ENCODE assay signal across 9 mouse cellular contexts in genomic region chr8:112045896-112046295, GRCm38 (mm10). TPM values are rescaled to one million over a fixed set of nuclear protein-coding genes. Genes with fewer than 3 reads are reported as not detected.
A peak's percentile ranks its signal among the peaks of the same experiment; 100 is the strongest.
DNase-seq lines count a peak whose midpoint lies in the region; ATAC-seq and TF ChIP-seq lines count a peak whose summit lies in the region.
"Had no signal": no experiment of that assay in that cellular context is flagged by ENCODE, and none has a peak within 500 bp of the region (broad histone marks: within the 10 kb centered on the region; RNA-seq: fewer than 3 reads in every experiment).

No protein-coding gene starts in this region.

- TF ChIP-seq POLR2A in ES-Bruce4 (IDR thresholded peaks at IDR 0.05; ENCODE audit: insufficient read depth, low read length) = no peak

- peak; percentile 81 for DNase-seq in brain, embryonic 18.5 days (ENCODE audit: low read depth, low spot score)
- DNase-seq in heart, postnatal 10 days = peak; percentile 79 to 89
- DNase-seq in kidney, postnatal 25 days = peak; percentile 74 to 85
- peak; percentile 43 to 54 (median 50) for DNase-seq in liver, embryonic 14.5 days (ENCODE audit: low read depth in 3 of 3, low spot score in 3 of 3)
- DNase-seq in testis, postnatal 10 days (ENCODE audit: low spot score) = peak; percentile 87

- peak; percentile 67; the same call in 1 of the 2 replicates for ATAC-seq in erythroid progenitor cell, adult 5-6 weeks (replicated peaks; ENCODE audit: low FRiP score, poor library complexity, severe bottlenecking)
- no peak for ATAC-seq in liver, embryonic 14.5 days (ENCODE audit: insufficient read depth)
- ATAC-seq in neural tube, embryonic 14.5 days (ENCODE audit: low read depth) = peak; percentile 81; the same call in 1 of the 2 replicates

- no peak overlapping the region for H3K27ac ChIP-seq in ES-Bruce4 (ENCODE audit: insufficient read depth, low read length)
- H3K27ac ChIP-seq in liver, embryonic 14.5 days = no peak overlapping the region
- H3K27ac ChIP-seq in neural tube, embryonic 14.5 days (ENCODE audit: low read depth, low read length) = no peak overlapping the region
- H3K27ac ChIP-seq: heart, embryonic 15.5 days had no signal

- H3K9me3 ChIP-seq in ES-Bruce4 (replicated peaks; ENCODE audit: control insufficient read depth, insufficient read depth, low read length, poor library complexity, severe bottlenecking) = no peaks in the 10 kb centered on the region
- H3K9me3 ChIP-seq in liver, embryonic 14.5 days (ENCODE audit: control insufficient read depth, low read length) = no peaks in the 10 kb centered on the region
- no peaks in the 10 kb centered on the region for H3K9me3 ChIP-seq in neural tube, embryonic 14.5 days (ENCODE audit: control insufficient read depth, low read length)
- H3K9me3 ChIP-seq: heart, embryonic 15.5 days had no signal

- no peak overlapping the region for H3K9ac ChIP-seq in ES-Bruce4 (ENCODE audit: low read depth, poor library complexity, severe bottlenecking)
- H3K9ac ChIP-seq in liver, embryonic 14.5 days (replicated peaks) = no peak overlapping the region
- H3K9ac ChIP-seq in neural tube, embryonic 14.5 days (replicated peaks; ENCODE audit: low read depth, low read length) = no peak overlapping the region
- H3K9ac ChIP-seq: heart, embryonic 15.5 days had no signal

- H3K27me3 ChIP-seq in ES-Bruce4 (ENCODE audit: control insufficient read depth, insufficient read depth, low read length, poor library complexity, severe bottlenecking) = no peaks in the 10 kb centered on the region
- no peaks in the 10 kb centered on the region for H3K27me3 ChIP-seq in liver, embryonic 14.5 days (ENCODE audit: control insufficient read depth, insufficient read depth, low read length)
- no peaks in the 10 kb centered on the region for H3K27me3 ChIP-seq in neural tube, embryonic 14.5 days (ENCODE audit: control insufficient read depth, insufficient read depth, low read length)
- H3K27me3 ChIP-seq: heart, embryonic 15.5 days had no signal

- H3K4me3 ChIP-seq in ES-Bruce4 (ENCODE audit: low read depth, low read length) = no peak overlapping the region
- H3K4me3 ChIP-seq in liver, embryonic 14.5 days (ENCODE audit: insufficient read depth in 1 of 2, low read depth in 2 of 2, low read length in 2 of 2) = no peak overlapping the region
- no peak overlapping the region for H3K4me3 ChIP-seq in neural tube, embryonic 14.5 days (ENCODE audit: low read depth, low read length)
- H3K4me3 ChIP-seq: heart, embryonic 15.5 days had no signal

- no peak overlapping the region for H3K4me2 ChIP-seq in liver, embryonic 14.5 days (ENCODE audit: low read depth)
- no peak overlapping the region for H3K4me2 ChIP-seq in neural tube, embryonic 14.5 days (ENCODE audit: low read depth, low read length)
- H3K4me2 ChIP-seq: heart, embryonic 15.5 days had no signal

- H3K36me3 ChIP-seq in ES-Bruce4 (ENCODE audit: control insufficient read depth, insufficient read depth, low read length, poor library complexity, severe bottlenecking) = no peaks in the 10 kb centered on the region
- H3K36me3 ChIP-seq in liver, embryonic 14.5 days (replicated peaks; ENCODE audit: control insufficient read depth, insufficient read depth, low read depth) = no peaks in the 10 kb centered on the region
- H3K36me3 ChIP-seq in neural tube, embryonic 14.5 days (ENCODE audit: control insufficient read depth, insufficient read depth, low read length) = no peaks in the 10 kb centered on the region
- H3K36me3 ChIP-seq: heart, embryonic 15.5 days had no signal

- H3K4me1 ChIP-seq in ES-Bruce4 (ENCODE audit: control insufficient read depth, insufficient read depth, low read length) = no peaks in the 10 kb centered on the region
- no peaks in the 10 kb centered on the region for H3K4me1 ChIP-seq in liver, embryonic 14.5 days (replicated peaks; ENCODE audit: control insufficient read depth in 2 of 2, insufficient read depth in 2 of 2, low read length in 1 of 2)
- no peaks in the 10 kb centered on the region for H3K4me1 ChIP-seq in neural tube, embryonic 14.5 days (ENCODE audit: control insufficient read depth, insufficient read depth, low read length)
- H3K4me1 ChIP-seq: heart, embryonic 15.5 days had no signal

- TF ChIP-seq EP300 in ES-Bruce4 (IDR thresholded peaks at IDR 0.05; ENCODE audit: insufficient read depth, low read depth, low read length) = no peak
- no peak for TF ChIP-seq EP300 in liver, embryonic 14.5 days (IDR thresholded peaks at IDR 0.05; ENCODE audit: low read depth)

- intact Hi-C loops in heart, postnatal 10 days (cut with DNase I) = loop anchor here (1.0 kb wide), 2 partner anchors 926 to 1586 kb away; no protein-coding TSS in a partner anchor

- TF ChIP-seq CTCF in ES-Bruce4 (IDR thresholded peaks at IDR 0.05; ENCODE audit: low read depth, low read length) = peak; percentile 69
- TF ChIP-seq CTCF in liver, embryonic 14.5 days (IDR thresholded peaks at IDR 0.05; ENCODE audit: low read depth) = peak; percentile 90

- 4% methylated on average over 7 of the region's 7 CpGs for WGBS in liver, embryonic 14.5 days (ENCODE audit: insufficient replicate concordance)
- WGBS in neural tube, embryonic 14.5 days = under 1% methylated on average over 7 of the region's 7 CpGs

RNA-seq across cellular contexts. Expression of gene Gm6793, which starts 31.1 kb away (rescaled TPM):
- polyA plus RNA-seq in ES-Bruce4 (2011; ENCODE audit: insufficient read depth, insufficient read length, low read depth, missing spikeins) = 0.68 and 0.90 TPM in 2 replicates
- total RNA-seq in erythroid progenitor cell, adult 5-6 weeks (2015; ENCODE audit: low replicate concordance) = not detected in 2 replicates
- total RNA-seq in erythroid progenitor cell, adult 5-6 weeks (2017; ENCODE audit: low replicate concordance) = not detected in 2 replicates
- total RNA-seq in heart, postnatal 10 days (2021) = under 1 TPM in 1 of 2 experiments, not detected in 1; 0.17 TPM
- 0.08 and 0.17 TPM in 2 replicates for polyA plus RNA-seq in liver, embryonic 14.5 days (2012; rRNA removed)
- polyA plus RNA-seq in liver, embryonic 14.5 days (2014; fragmentation: Nextera tagmentation; extraction: Ambion mirVana) = 0.33 TPM in 1 of 2 replicates, not detected in the other
- polyA plus RNA-seq in neural tube, embryonic 14.5 days (2014; fragmentation: Nextera tagmentation; extraction: Ambion mirVana) = 0.23 and 1.7 TPM in 2 replicates

RNA-seq across cellular contexts. Expression of gene Terf2ip, which starts 34.7 kb away (rescaled TPM):
- 10.3 and 10.7 TPM in 2 replicates for polyA plus RNA-seq in ES-Bruce4 (2011; ENCODE audit: insufficient read depth, insufficient read length, low read depth, missing spikeins)
- 1.3 and 6.5 TPM in 2 replicates for total RNA-seq in erythroid progenitor cell, adult 5-6 weeks (2015; ENCODE audit: low replicate concordance)
- 6.2 and 11.2 TPM in 2 replicates for total RNA-seq in erythroid progenitor cell, adult 5-6 weeks (2017; ENCODE audit: low replicate concordance)
- total RNA-seq in heart, postnatal 10 days (2021) = 10 to 100 TPM; 12.8 to 13.6 TPM
- 2.9 and 3.9 TPM in 2 replicates for polyA plus RNA-seq in liver, embryonic 14.5 days (2012; rRNA removed)
- polyA plus RNA-seq in liver, embryonic 14.5 days (2014; fragmentation: Nextera tagmentation; extraction: Ambion mirVana) = 3.2 and 3.5 TPM in 2 replicates
- 65.2 and 67.0 TPM in 2 replicates for polyA plus RNA-seq in neural tube, embryonic 14.5 days (2014; fragmentation: Nextera tagmentation; extraction: Ambion mirVana)

RNA-seq across cellular contexts. Expression of gene Kars, which starts 34.8 kb away (rescaled TPM):
- 306 and 325 TPM in 2 replicates for polyA plus RNA-seq in ES-Bruce4 (2011; ENCODE audit: insufficient read depth, insufficient read length, low read depth, missing spikeins)
- total RNA-seq in erythroid progenitor cell, adult 5-6 weeks (2015; ENCODE audit: low replicate concordance) = 37.5 and 40.7 TPM in 2 replicates
- 38.2 and 45.5 TPM in 2 replicates for total RNA-seq in erythroid progenitor cell, adult 5-6 weeks (2017; ENCODE audit: low replicate concordance)
- 10 to 100 TPM; 91.1 to 95.3 TPM for total RNA-seq in heart, postnatal 10 days (2021)
- 39.4 and 58.9 TPM in 2 replicates for polyA plus RNA-seq in liver, embryonic 14.5 days (2012; rRNA removed)
- polyA plus RNA-seq in liver, embryonic 14.5 days (2014; fragmentation: Nextera tagmentation; extraction: Ambion mirVana) = 93.6 and 105 TPM in 2 replicates
- polyA plus RNA-seq in neural tube, embryonic 14.5 days (2014; fragmentation: Nextera tagmentation; extraction: Ambion mirVana) = 186 and 197 TPM in 2 replicates

RNA-seq across cellular contexts. Expression of gene Adat1, which starts 53.8 kb away (rescaled TPM):
- polyA plus RNA-seq in ES-Bruce4 (2011; ENCODE audit: insufficient read depth, insufficient read length, low read depth, missing spikeins) = 22.0 and 22.3 TPM in 2 replicates
- total RNA-seq in erythroid progenitor cell, adult 5-6 weeks (2015; ENCODE audit: low replicate concordance) = 0.42 TPM in 1 of 2 replicates, not detected in the other
- total RNA-seq in erythroid progenitor cell, adult 5-6 weeks (2017; ENCODE audit: low replicate concordance) = 1.8 TPM in 1 of 2 replicates, not detected in the other
- 1 to 10 TPM; 1.7 to 2.1 TPM for total RNA-seq in heart, postnatal 10 days (2021)
- polyA plus RNA-seq in liver, embryonic 14.5 days (2012; rRNA removed) = 2.8 and 3.4 TPM in 2 replicates
- 2.4 and 2.5 TPM in 2 replicates for polyA plus RNA-seq in liver, embryonic 14.5 days (2014; fragmentation: Nextera tagmentation; extraction: Ambion mirVana)
- 7.2 and 8.5 TPM in 2 replicates for polyA plus RNA-seq in neural tube, embryonic 14.5 days (2014; fragmentation: Nextera tagmentation; extraction: Ambion mirVana)
